Mouse (Mus musculus) MEL (cell line): ENCODE measurements around the gene Lamb1.

Source experiments
- CTCF ChIP-seq, 3 experiments: IDR thresholded peaks in 2 of 3; conservative IDR thresholded peaks in 1 of 3; 2 replicates each; pipeline ENCODE4 v1.5.1; 2011 to 2012; ENCODE audit warnings: low read length in 3 of 3, low read depth in 2 of 3, mild to moderate bottlenecking in 2 of 3, improper control_type of control experiment in 1 of 3, inconsistent platforms in 1 of 3, mixed read lengths in 1 of 3, moderate library complexity in 1 of 3; ENCODE audit not compliant: control insufficient read depth in 1 of 3, insufficient read depth in 1 of 3, poor library complexity in 1 of 3, severe bottlenecking in 1 of 3
- ELF1 ChIP-seq: IDR thresholded peaks from 2 replicates; pipeline ENCODE4 v1.6.1; 2014; ENCODE audit warnings: low read depth, mild to moderate bottlenecking, inconsistent platforms, low read length, improper control_type of control experiment, moderate library complexity
- EP300 ChIP-seq, 2 experiments: IDR thresholded peaks; 2 replicates each; pipeline ENCODE4 v1.6.1; 2011; ENCODE audit warnings: improper control_type of control experiment in 2 of 2, low read length in 2 of 2, low read depth in 1 of 2, mild to moderate bottlenecking in 1 of 2
- GATA1 ChIP-seq: IDR thresholded peaks from 2 replicates; pipeline ENCODE4 v1.6.1; 2011; ENCODE audit warnings: low read depth, low read length, improper control_type of control experiment
- HCFC1 ChIP-seq: IDR thresholded peaks from 2 replicates; pipeline ENCODE4 v1.6.1; 2012; ENCODE audit warnings: low read depth, mild to moderate bottlenecking, inconsistent platforms, low read length, improper control_type of control experiment, moderate library complexity
- MXI1 ChIP-seq: IDR thresholded peaks from 2 replicates; pipeline ENCODE4 v1.6.1; 2011; ENCODE audit warnings: mild to moderate bottlenecking, low read depth, low read length, improper control_type of control experiment
- MYB ChIP-seq: IDR thresholded peaks from 2 replicates; pipeline ENCODE4 v1.6.1; 2011; ENCODE audit warnings: mild to moderate bottlenecking, low read depth, low read length, improper control_type of control experiment
- MYC ChIP-seq: IDR thresholded peaks from 2 replicates; pipeline ENCODE4 v1.6.1; 2011; ENCODE audit warnings: low read depth, mild to moderate bottlenecking, low read length, improper control_type of control experiment, moderate library complexity
- POLR2A ChIP-seq, 2 experiments: IDR thresholded peaks; 2 replicates each; pipeline ENCODE4 v1.6.1; 2011 to 2012; ENCODE audit warnings: low read length in 2 of 2, mild to moderate bottlenecking in 2 of 2, control low read depth in 1 of 2, improper control_type of control experiment in 1 of 2, low read depth in 1 of 2, moderate library complexity in 1 of 2; ENCODE audit not compliant: control insufficient read depth in 1 of 2, insufficient read depth in 1 of 2, poor library complexity in 1 of 2
- POLR2AphosphoS2 ChIP-seq: IDR thresholded peaks from 2 replicates; pipeline ENCODE4 v1.6.1; 2011; ENCODE audit warnings: low read length, improper control_type of control experiment
- RAD21 ChIP-seq: IDR thresholded peaks from 2 replicates; pipeline ENCODE4 v1.6.1; 2011; ENCODE audit warnings: mild to moderate bottlenecking, low read depth, low read length, improper control_type of control experiment
- UBTF ChIP-seq: IDR thresholded peaks from 2 replicates; pipeline ENCODE4 v1.6.1; 2012; ENCODE audit warnings: low read depth, mild to moderate bottlenecking, inconsistent platforms, low read length, improper control_type of control experiment, moderate library complexity, borderline replicate concordance; ENCODE audit not compliant: insufficient read depth
- USF2 ChIP-seq, 2 experiments: IDR thresholded peaks; 2 replicates each; pipeline ENCODE4 v1.6.1; 2011 to 2012; ENCODE audit warnings: improper control_type of control experiment in 2 of 2, low read length in 2 of 2, borderline replicate concordance in 1 of 2, inconsistent platforms in 1 of 2, low read depth in 1 of 2, mild to moderate bottlenecking in 1 of 2; ENCODE audit not compliant: insufficient read depth in 1 of 2
- ZC3H11A ChIP-seq: IDR thresholded peaks from 2 replicates; pipeline ENCODE4 v1.6.1; 2012; ENCODE audit warnings: low read depth, mild to moderate bottlenecking, inconsistent platforms, low read length, improper control_type of control experiment

- no peak for TF ChIP-seq ELF1
- TF ChIP-seq POLR2AphosphoS2 = no peak
- TF ChIP-seq RAD21 = no peak
- no peak for TF ChIP-seq GATA1
- no peak for TF ChIP-seq POLR2A (IDR thresholded peaks at IDR 0.05; ENCODE audit: control insufficient read depth in 1 of 2, insufficient read depth in 1 of 2, low read depth in 1 of 2, low read length in 2 of 2, poor library complexity in 1 of 2)
- TF ChIP-seq CTCF (IDR thresholded peaks at IDR 0.05 in 2 of 3, conservative IDR thresholded peaks at IDR 0.05 in 1 of 3; ENCODE audit: control insufficient read depth in 1 of 3, insufficient read depth in 1 of 3, low read depth in 2 of 3, low read length in 3 of 3, poor library complexity in 1 of 3, severe bottlenecking in 1 of 3) = no peak
- TF ChIP-seq UBTF = no peak
- TF ChIP-seq MYB = no peak
- no peak for TF ChIP-seq HCFC1
- TF ChIP-seq MYC = no peak
- no peak for TF ChIP-seq EP300 (IDR thresholded peaks at IDR 0.05; ENCODE audit: low read depth in 1 of 2, low read length in 2 of 2)
- TF ChIP-seq ZC3H11A = no peak
- no peak for TF ChIP-seq MXI1
- TF ChIP-seq USF2 (IDR thresholded peaks at IDR 0.05; ENCODE audit: borderline replicate concordance in 1 of 2, insufficient read depth in 1 of 2, low read depth in 1 of 2, low read length in 2 of 2) = no peak
Observed at GRCm38 (mm10) chr12:31239798-31240197, 25.2 kb upstream of the Lamb1 start.
